Mouse (Mus musculus): ENCODE measurements around the gene Eddm3b. TPM values are rescaled to one million over a fixed set of nuclear protein-coding genes. Genes with fewer than 3 reads are reported as not detected.
"Not testable (repeated sequence)": the region's sequence is repeated elsewhere in the genome, so short reads cannot be mapped to it uniquely, and the experiment has no call there.

The Eddm3b gene
- polyA plus RNA-seq, 1 experiment from 2014 or later, result not detected

- H3K4me1 ChIP-seq (replicated peaks; ENCODE audit: control insufficient read depth, insufficient read depth, low read length), result no peaks in the 10 kb centered on the region; the same call in 1 of the 2 replicates
- no peak overlapping the region for H3K27ac ChIP-seq
- no peak overlapping the region for H3K9ac ChIP-seq
- H3K27me3 ChIP-seq (ENCODE audit: control insufficient read depth, insufficient read depth, low read length), result no peaks in the 10 kb centered on the region
- H3K36me3 ChIP-seq (replicated peaks; ENCODE audit: control insufficient read depth, insufficient read depth), result no peaks in the 10 kb centered on the region
- H3K4me3 ChIP-seq (replicated peaks; ENCODE audit: low read length), result no peak overlapping the region
- 36% methylated on average over 3 of the region's 3 CpGs for WGBS
- DNase-seq (ENCODE audit: low spot score) (no peak), ATAC-seq (ENCODE audit: low FRiP score) (no peak)
- H3K9me3 ChIP-seq (ENCODE audit: control insufficient read depth, low read length), result no peaks in the 10 kb centered on the region
- no peak overlapping the region for H3K4me2 ChIP-seq (replicated peaks)
These were observed 20.7 kb upstream of the Eddm3b start for GRCm38 (mm10) chr14:51093496-51093895.

- Histone ChIP-seq H3K27ac (no peak overlapping the region), H3K4me3 (replicated peaks; ENCODE audit: low read length) (no peak overlapping the region), H3K9me3 (ENCODE audit: control insufficient read depth, low read length) (no peaks in the 10 kb centered on the region), H3K4me1 (replicated peaks; ENCODE audit: control insufficient read depth, insufficient read depth, low read length) (no peaks in the 10 kb centered on the region; the same call in 1 of the 2 replicates), H3K36me3 (replicated peaks; ENCODE audit: control insufficient read depth, insufficient read depth) (no peaks in the 10 kb centered on the region), H3K27me3 (ENCODE audit: control insufficient read depth, insufficient read depth, low read length) (no peaks in the 10 kb centered on the region), H3K4me2 (replicated peaks) (no peak overlapping the region), H3K9ac (no peak overlapping the region)
- ATAC-seq (ENCODE audit: low FRiP score), result no peak
- no peak for DNase-seq (ENCODE audit: low spot score)
- 88% methylated on average over 5 of the region's 5 CpGs for WGBS
These were observed 19.9 kb upstream of the Eddm3b start for GRCm38 (mm10) chr14:51094096-51094875.

GRCm38 (mm10) chr14:51094921-51095320 is 19.3 kb upstream of the Eddm3b start:
- WGBS, result 71% methylated on average over 9 of the region's 9 CpGs
- no peak for ATAC-seq (ENCODE audit: low FRiP score)

GRCm38 (mm10) chr14:51095736-51096524 is 18.3 kb upstream of the Eddm3b start:
- Histone ChIP-seq H3K4me3 (replicated peaks; ENCODE audit: low read length) (no peak overlapping the region), H3K27ac (no peak overlapping the region), H3K9ac (no peak overlapping the region), H3K9me3 (ENCODE audit: control insufficient read depth, low read length) (no peaks in the 10 kb centered on the region), H3K4me1 (replicated peaks; ENCODE audit: control insufficient read depth, insufficient read depth, low read length) (no peaks in the 10 kb centered on the region; the same call in 1 of the 2 replicates), H3K4me2 (replicated peaks) (no peak overlapping the region), H3K27me3 (ENCODE audit: control insufficient read depth, insufficient read depth, low read length) (no peaks in the 10 kb centered on the region), H3K36me3 (replicated peaks; ENCODE audit: control insufficient read depth, insufficient read depth) (no peaks in the 10 kb centered on the region)
- WGBS, result 72% methylated on average over 9 of the region's 9 CpGs
- ATAC-seq (ENCODE audit: low FRiP score) (no peak), DNase-seq (ENCODE audit: low spot score) (no peak)

More at GRCm38 (mm10) chr14:51094921-51095320, 19.3 kb upstream of the Eddm3b start:
- H3K36me3 ChIP-seq (replicated peaks; ENCODE audit: control insufficient read depth, insufficient read depth), result no peaks in the 10 kb centered on the region
- H3K4me2 ChIP-seq (replicated peaks), result no peak overlapping the region
- no peak overlapping the region for H3K27ac ChIP-seq
- no peaks in the 10 kb centered on the region; the same call in 1 of the 2 replicates for H3K4me1 ChIP-seq (replicated peaks; ENCODE audit: control insufficient read depth, insufficient read depth, low read length)
- DNase-seq (ENCODE audit: low spot score), result no peak
- no peak overlapping the region for H3K9ac ChIP-seq
- H3K27me3 ChIP-seq (ENCODE audit: control insufficient read depth, insufficient read depth, low read length), result no peaks in the 10 kb centered on the region
- H3K4me3 ChIP-seq (replicated peaks; ENCODE audit: low read length), result no peak overlapping the region
- no peaks in the 10 kb centered on the region for H3K9me3 ChIP-seq (ENCODE audit: control insufficient read depth, low read length)

GRCm38 (mm10) chr14:51098300-51098699 is 15.9 kb upstream of the Eddm3b start:
- ATAC-seq (ENCODE audit: low FRiP score) (peak; percentile 68; the same call in 1 of the 2 replicates), DNase-seq (ENCODE audit: low spot score) (peak; percentile 75)
- H3K27me3 ChIP-seq (ENCODE audit: control insufficient read depth, insufficient read depth, low read length); H3K4me3 ChIP-seq (replicated peaks; ENCODE audit: low read length); H3K4me2 ChIP-seq (replicated peaks); H3K4me1 ChIP-seq (replicated peaks; ENCODE audit: control insufficient read depth, insufficient read depth, low read length); H3K9ac ChIP-seq; H3K9me3 ChIP-seq (ENCODE audit: control insufficient read depth, low read length); H3K27ac ChIP-seq; H3K36me3 ChIP-seq (replicated peaks; ENCODE audit: control insufficient read depth, insufficient read depth): not testable (repeated sequence)
- WGBS, result 44% methylated on average over 1 of the region's 1 CpGs

GRCm38 (mm10) chr14:51098921-51099320 is 15.3 kb upstream of the Eddm3b start:
- Histone ChIP-seq H3K9ac (no peak overlapping the region), H3K27ac (no peak overlapping the region), H3K27me3 (ENCODE audit: control insufficient read depth, insufficient read depth, low read length) (no peaks in the 10 kb centered on the region), H3K4me3 (replicated peaks; ENCODE audit: low read length) (no peak overlapping the region), H3K4me2 (replicated peaks) (no peak overlapping the region), H3K9me3 (ENCODE audit: control insufficient read depth, low read length) (no peaks in the 10 kb centered on the region), H3K4me1 (replicated peaks; ENCODE audit: control insufficient read depth, insufficient read depth, low read length) (no peaks in the 10 kb centered on the region), H3K36me3 (replicated peaks; ENCODE audit: control insufficient read depth, insufficient read depth) (no peaks in the 10 kb centered on the region)
- DNase-seq (ENCODE audit: low spot score) (no peak), ATAC-seq (ENCODE audit: low FRiP score) (no peak)
- 95% methylated on average over 11 of the region's 11 CpGs for WGBS

- DNase-seq (ENCODE audit: low spot score) (no peak), ATAC-seq (ENCODE audit: low FRiP score) (no peak)
- H3K4me3 ChIP-seq (replicated peaks; ENCODE audit: low read length), result no peak overlapping the region
- H3K36me3 ChIP-seq (replicated peaks; ENCODE audit: control insufficient read depth, insufficient read depth), result no peaks in the 10 kb centered on the region
- no peaks in the 10 kb centered on the region for H3K27me3 ChIP-seq (ENCODE audit: control insufficient read depth, insufficient read depth, low read length)
- no peak overlapping the region for H3K27ac ChIP-seq
- no peak overlapping the region for H3K4me2 ChIP-seq (replicated peaks)
- no peak overlapping the region for H3K9ac ChIP-seq
- no peaks in the 10 kb centered on the region for H3K4me1 ChIP-seq (replicated peaks; ENCODE audit: control insufficient read depth, insufficient read depth, low read length)
- WGBS, result 75% methylated on average over 9 of the region's 9 CpGs
- no peaks in the 10 kb centered on the region for H3K9me3 ChIP-seq (ENCODE audit: control insufficient read depth, low read length)
These were observed 12.9 kb upstream of the Eddm3b start for GRCm38 (mm10) chr14:51101284-51101683.

- H3K27ac ChIP-seq, result no peak overlapping the region
- no peaks in the 10 kb centered on the region for H3K9me3 ChIP-seq (ENCODE audit: control insufficient read depth, low read length)
- H3K9ac ChIP-seq, result no peak overlapping the region
- DNase-seq (ENCODE audit: low spot score), result peak; percentile 81
- no peak overlapping the region for H3K4me2 ChIP-seq (replicated peaks)
- no peaks in the 10 kb centered on the region for H3K4me1 ChIP-seq (replicated peaks; ENCODE audit: control insufficient read depth, insufficient read depth, low read length)
- no peak for ATAC-seq (ENCODE audit: low FRiP score)
- 60% methylated on average over 3 of the region's 3 CpGs for WGBS
- no peaks in the 10 kb centered on the region for H3K36me3 ChIP-seq (replicated peaks; ENCODE audit: control insufficient read depth, insufficient read depth)
- H3K27me3 ChIP-seq (ENCODE audit: control insufficient read depth, insufficient read depth, low read length), result no peaks in the 10 kb centered on the region
- no peak overlapping the region for H3K4me3 ChIP-seq (replicated peaks; ENCODE audit: low read length)
These were observed 11.0 kb upstream of the Eddm3b start for GRCm38 (mm10) chr14:51103217-51103616.

- Histone ChIP-seq H3K4me2 (replicated peaks) (no peak overlapping the region), H3K27me3 (ENCODE audit: control insufficient read depth, insufficient read depth, low read length) (no peaks in the 10 kb centered on the region), H3K27ac (no peak overlapping the region), H3K9ac (no peak overlapping the region), H3K4me1 (replicated peaks; ENCODE audit: control insufficient read depth, insufficient read depth, low read length) (no peaks in the 10 kb centered on the region), H3K9me3 (ENCODE audit: control insufficient read depth, low read length) (no peaks in the 10 kb centered on the region), H3K36me3 (replicated peaks; ENCODE audit: control insufficient read depth, insufficient read depth) (no peaks in the 10 kb centered on the region), H3K4me3 (replicated peaks; ENCODE audit: low read length) (no peak overlapping the region)
- no peak for ATAC-seq (ENCODE audit: low FRiP score)
- WGBS, result 88% methylated on average over 2 of the region's 2 CpGs
- no peak for DNase-seq (ENCODE audit: low spot score)
These were observed 9.9 kb upstream of the Eddm3b start for GRCm38 (mm10) chr14:51104366-51104765.
